Mouse (Mus musculus): ENCODE data around the gene Mip. TPM values are rescaled to one million over a fixed set of nuclear protein-coding genes. Genes with fewer than 3 reads are reported as not detected.
"Not testable (repeated sequence)": the region's sequence is repeated elsewhere in the genome, so short reads cannot be mapped to it uniquely, and the experiment has no call there.

The Mip gene
- polyA plus RNA-seq, 1 experiment from 2014 or later: not detected

DNA sequence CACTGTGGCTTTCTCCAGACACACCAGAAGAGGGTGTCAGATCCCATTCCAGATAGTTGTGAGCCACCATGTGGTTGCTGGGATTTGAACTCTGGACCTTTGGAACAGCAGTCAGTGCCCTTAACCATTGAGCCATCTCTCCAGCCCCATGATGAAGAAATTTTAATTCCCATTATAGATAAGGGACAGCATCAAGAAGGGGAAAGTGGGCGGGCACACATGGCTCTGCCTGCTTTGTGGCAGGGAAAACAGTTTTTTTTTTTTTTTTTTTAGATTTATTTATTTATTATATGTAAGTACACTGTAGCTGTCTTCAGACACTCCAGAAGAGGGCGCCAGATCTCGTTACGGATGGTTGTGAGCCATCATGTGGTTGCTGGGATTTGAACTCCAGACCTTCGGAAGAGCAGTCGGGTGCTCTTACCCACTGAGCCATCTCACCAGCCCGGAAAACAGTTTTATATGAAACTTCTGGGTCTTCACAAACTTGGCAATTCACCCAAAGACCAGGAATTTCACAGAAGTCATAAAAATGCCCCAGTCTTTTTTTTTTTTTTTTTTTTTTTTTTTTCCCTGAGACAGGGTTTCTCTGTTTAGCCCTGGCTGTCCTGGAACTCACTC is 47.3 kb downstream of the Mip start:
- H3K9ac ChIP-seq (replicated peaks; ENCODE audit: low read length); H3K4me3 ChIP-seq (ENCODE audit: low read length); H3K9me3 ChIP-seq (ENCODE audit: low read length); H3K4me1 ChIP-seq (ENCODE audit: insufficient read depth, low read length); H3K27me3 ChIP-seq (ENCODE audit: insufficient read depth, low read length); ATAC-seq (ENCODE audit: low FRiP score, low TSS enrichment); H3K27ac ChIP-seq (ENCODE audit: low read length); H3K4me2 ChIP-seq (replicated peaks; ENCODE audit: low read depth, low read length): not testable (repeated sequence)
- peaks cover 12% of the 10 kb centered on the region; the same call in 1 of the 2 replicates for H3K36me3 ChIP-seq (ENCODE audit: insufficient read depth, low read length)
- 88% methylated on average over 4 of the region's 7 CpGs for WGBS

DNA sequence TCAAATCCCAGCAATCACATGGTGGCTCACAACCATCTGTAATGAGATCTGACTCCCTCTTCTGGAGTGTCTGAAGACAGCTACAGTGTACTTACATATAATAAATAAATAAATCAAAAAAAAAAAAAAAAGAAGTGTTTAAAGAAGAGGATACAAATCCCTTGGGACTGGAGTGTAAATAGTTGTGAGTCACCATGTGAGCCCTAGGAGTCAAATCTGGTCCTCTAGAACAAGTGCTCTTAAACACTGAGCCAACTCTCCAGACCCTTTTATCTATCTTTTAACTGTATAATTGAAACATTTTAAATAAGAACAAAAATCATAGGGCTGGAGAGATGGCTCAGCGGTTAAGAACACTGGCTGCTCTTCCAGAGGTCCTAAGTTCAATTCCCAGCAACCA is 49.7 kb downstream of the Mip start:
- H3K4me3 ChIP-seq (ENCODE audit: low read length); H3K27me3 ChIP-seq (ENCODE audit: insufficient read depth, low read length); ATAC-seq (ENCODE audit: low FRiP score, low TSS enrichment); H3K27ac ChIP-seq (ENCODE audit: low read length); H3K4me2 ChIP-seq (replicated peaks; ENCODE audit: low read depth, low read length); H3K9me3 ChIP-seq (ENCODE audit: low read length); H3K9ac ChIP-seq (replicated peaks; ENCODE audit: low read length); H3K4me1 ChIP-seq (ENCODE audit: insufficient read depth, low read length): not testable (repeated sequence)
- H3K36me3 ChIP-seq (ENCODE audit: insufficient read depth, low read length): peaks cover 22% of the 10 kb centered on the region
- WGBS: 92% methylated on average over 1 of the region's 1 CpGs

DNA sequence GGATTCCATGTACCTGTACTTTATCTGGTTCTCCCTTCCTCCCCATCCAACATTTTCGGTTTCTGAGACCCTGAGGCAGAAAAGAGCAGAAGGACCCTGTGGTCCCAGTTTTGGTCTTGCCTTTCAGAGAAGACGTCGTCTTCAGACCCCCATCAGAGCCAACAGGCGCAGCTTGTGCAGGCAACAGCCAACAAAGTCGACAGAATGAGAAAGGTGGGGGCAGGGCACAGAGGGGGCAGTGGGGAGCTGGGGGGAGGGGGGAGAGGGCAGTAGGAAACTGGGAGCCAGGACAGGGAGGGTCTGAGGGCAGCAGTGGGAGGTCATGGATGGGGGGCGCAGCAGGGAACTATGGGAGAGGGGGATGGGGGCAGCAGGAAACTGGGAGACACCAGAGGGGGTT is 52.5 kb downstream of the Mip start:
- no peaks in the 10 kb centered on the region for H3K27me3 ChIP-seq (ENCODE audit: insufficient read depth, low read length)
- ATAC-seq (ENCODE audit: low FRiP score, low TSS enrichment): no peak
- H3K4me3 ChIP-seq (ENCODE audit: low read length): no peak overlapping the region
- WGBS: 58% methylated on average over 5 of the region's 6 CpGs
- no peak overlapping the region for H3K4me2 ChIP-seq (replicated peaks; ENCODE audit: low read depth, low read length)
- no peak overlapping the region for H3K27ac ChIP-seq (ENCODE audit: low read length)
- H3K9me3 ChIP-seq (ENCODE audit: low read length): no peaks in the 10 kb centered on the region
- peaks cover 25% of the 10 kb centered on the region for H3K36me3 ChIP-seq (ENCODE audit: insufficient read depth, low read length)
- H3K9ac ChIP-seq (replicated peaks; ENCODE audit: low read length): no peak overlapping the region
- H3K4me1 ChIP-seq (ENCODE audit: insufficient read depth, low read length): no peaks in the 10 kb centered on the region

DNA sequence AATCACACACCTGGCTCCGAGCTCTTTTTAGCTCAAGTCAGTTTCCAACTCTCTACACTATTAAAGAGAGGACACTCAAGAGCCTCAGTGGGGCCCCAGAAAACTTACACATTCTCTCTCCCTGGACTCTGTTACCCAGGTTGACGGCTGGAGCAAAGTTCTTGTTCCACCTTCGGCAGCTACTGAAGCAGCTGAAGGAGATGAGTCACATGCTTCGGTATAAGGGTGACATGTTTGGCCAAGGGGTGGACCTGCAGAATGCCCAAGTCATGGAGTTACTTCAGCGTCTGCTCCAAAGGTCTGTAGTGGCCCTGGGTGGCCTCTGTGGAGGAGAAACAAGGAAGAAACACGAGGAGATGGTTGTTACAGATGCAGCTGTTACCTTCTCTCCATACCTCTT is 55.3 kb downstream of the Mip start:
- WGBS: 83% methylated on average over 6 of the region's 6 CpGs
- H3K36me3 ChIP-seq (ENCODE audit: insufficient read depth, low read length): peaks cover 38% of the 10 kb centered on the region

More for the DNA sequence above, 55.3 kb downstream of the Mip start:
- no peak for ATAC-seq (ENCODE audit: low FRiP score, low TSS enrichment)
- Histone ChIP-seq H3K4me2 (replicated peaks; ENCODE audit: low read depth, low read length) (no peak overlapping the region), H3K27me3 (ENCODE audit: insufficient read depth, low read length) (no peaks in the 10 kb centered on the region), H3K27ac (ENCODE audit: low read length) (no peak overlapping the region), H3K4me1 (ENCODE audit: insufficient read depth, low read length) (no peaks in the 10 kb centered on the region), H3K9ac (replicated peaks; ENCODE audit: low read length) (no peak overlapping the region), H3K4me3 (ENCODE audit: low read length) (no peak overlapping the region), H3K9me3 (ENCODE audit: low read length) (no peaks in the 10 kb centered on the region)

Other genes with a start within 250 kb of the Mip start
- not detected in 2 replicates for gene Hsd17b6, start 218.2 kb upstream of the Mip start, polyA plus RNA-seq (2015; fragmentation: Nextera tagmentation; extraction: Ambion mirVana)
- gene Prim1, start 210.7 kb upstream of the Mip start, polyA plus RNA-seq (2015; fragmentation: Nextera tagmentation; extraction: Ambion mirVana): 83.4 and 84.1 TPM in 2 replicates
- 667 and 704 TPM in 2 replicates for gene Naca, start 190.3 kb upstream of the Mip start, polyA plus RNA-seq (2015; fragmentation: Nextera tagmentation; extraction: Ambion mirVana)
- gene Ptges3, start 166.9 kb upstream of the Mip start, polyA plus RNA-seq (2015; fragmentation: Nextera tagmentation; extraction: Ambion mirVana): 409 and 441 TPM in 2 replicates
- gene Atp5b, start 142.6 kb upstream of the Mip start, polyA plus RNA-seq (2015; fragmentation: Nextera tagmentation; extraction: Ambion mirVana): 3,411 and 3,412 TPM in 2 replicates
- gene Baz2a, start 134.3 kb upstream of the Mip start, polyA plus RNA-seq (2015; fragmentation: Nextera tagmentation; extraction: Ambion mirVana): 10.9 and 14.3 TPM in 2 replicates
- 39.8 and 43.6 TPM in 2 replicates for gene Rbms2, start 45.5 kb upstream of the Mip start, polyA plus RNA-seq (2015; fragmentation: Nextera tagmentation; extraction: Ambion mirVana)
- gene Gls2, start 31.4 kb upstream of the Mip start, polyA plus RNA-seq (2015; fragmentation: Nextera tagmentation; extraction: Ambion mirVana): 1.1 and 1.3 TPM in 2 replicates
- 34.2 and 38.6 TPM in 2 replicates for gene Spryd4, start 14.0 kb upstream of the Mip start, polyA plus RNA-seq (2015; fragmentation: Nextera tagmentation; extraction: Ambion mirVana)
- 64.5 and 68.2 TPM in 2 replicates for gene Timeless, start 6.2 kb downstream of the Mip start, polyA plus RNA-seq (2015; fragmentation: Nextera tagmentation; extraction: Ambion mirVana)
- 0.39 and 0.66 TPM in 2 replicates for gene Apon, start 28.3 kb downstream of the Mip start, polyA plus RNA-seq (2015; fragmentation: Nextera tagmentation; extraction: Ambion mirVana)
- 0.62 and 0.69 TPM in 2 replicates for gene Apof, start 42.8 kb downstream of the Mip start, polyA plus RNA-seq (2015; fragmentation: Nextera tagmentation; extraction: Ambion mirVana)
- gene Stat2, start 44.7 kb downstream of the Mip start, polyA plus RNA-seq (2015; fragmentation: Nextera tagmentation; extraction: Ambion mirVana): 12.9 and 14.9 TPM in 2 replicates
- 0.15 and 0.35 TPM in 2 replicates for gene Il23a, start 72.9 kb downstream of the Mip start, polyA plus RNA-seq (2015; fragmentation: Nextera tagmentation; extraction: Ambion mirVana)
- gene Pan2, start 77.5 kb downstream of the Mip start, polyA plus RNA-seq (2015; fragmentation: Nextera tagmentation; extraction: Ambion mirVana): 42.0 and 45.0 TPM in 2 replicates
- gene Cnpy2, start 96.6 kb downstream of the Mip start, polyA plus RNA-seq (2015; fragmentation: Nextera tagmentation; extraction: Ambion mirVana): 343 and 370 TPM in 2 replicates
- gene Cs, start 111.9 kb downstream of the Mip start, polyA plus RNA-seq (2015; fragmentation: Nextera tagmentation; extraction: Ambion mirVana): 238 and 244 TPM in 2 replicates
- 4.1 and 10.9 TPM in 2 replicates for gene Coq10a, start 143.2 kb downstream of the Mip start, polyA plus RNA-seq (2015; fragmentation: Nextera tagmentation; extraction: Ambion mirVana)
- 11.9 and 12.8 TPM in 2 replicates for gene Ankrd52, start 151.3 kb downstream of the Mip start, polyA plus RNA-seq (2015; fragmentation: Nextera tagmentation; extraction: Ambion mirVana)
- gene Slc39a5, start 175.4 kb downstream of the Mip start, polyA plus RNA-seq (2015; fragmentation: Nextera tagmentation; extraction: Ambion mirVana): 69.0 and 75.1 TPM in 2 replicates
- gene Nabp2, start 185.7 kb downstream of the Mip start, polyA plus RNA-seq (2015; fragmentation: Nextera tagmentation; extraction: Ambion mirVana): 81.7 and 94.8 TPM in 2 replicates
- 52.5 and 52.6 TPM in 2 replicates for gene Rnf41, start 185.8 kb downstream of the Mip start, polyA plus RNA-seq (2015; fragmentation: Nextera tagmentation; extraction: Ambion mirVana)
- gene Smarcc2, start 233.4 kb downstream of the Mip start, polyA plus RNA-seq (2015; fragmentation: Nextera tagmentation; extraction: Ambion mirVana): 64.5 and 75.9 TPM in 2 replicates